Mouse (Mus musculus) midbrain, embryonic 14.5 days (tissue): ENCODE measurements at regions not wholly inside any gene's neighbourhood (a gene's known extent, or its start where the extent isn't known, plus 50 kb on each side); places are given as distances from the start of the nearest gene placed in this dataset.
A peak's percentile ranks its signal among the peaks of the same experiment; 100 is the strongest.

Source experiments
- ATAC-seq: fragments of 200-750 bp; cut with Nextera tagmentation; 2 replicates; pipeline ENCODE4 v1.8.0; 2017; ENCODE audit warnings: moderate number of reproducible peaks, moderate library complexity; ENCODE audit not compliant: low FRiP score, low TSS enrichment
- DNase-seq: peaks from one replicate; pipeline ENCODE4 v3.0.0-alpha.2; 2015
- H3K27ac ChIP-seq: fragments of 300-500 bp; sonication (generic); replicated peaks from 2 replicates; pipeline ENCODE4 v1.5.1; 2014; ENCODE audit warnings: mild to moderate bottlenecking, low read depth, low read length, moderate library complexity
- H3K27me3 ChIP-seq: fragments of 300-500 bp; sonication (generic); 2 replicates; pipeline ENCODE4 v1.6.1; 2014; ENCODE audit warnings: low read length, control low read depth, mixed read lengths; ENCODE audit not compliant: control insufficient read depth, insufficient read depth
- H3K36me3 ChIP-seq: fragments of 300-500 bp; sonication (generic); 2 replicates; pipeline ENCODE4 v1.6.1; 2014; ENCODE audit warnings: low read length, control low read depth; ENCODE audit not compliant: control insufficient read depth, insufficient read depth
- H3K4me1 ChIP-seq: fragments of 300-500 bp; sonication (generic); 2 replicates; pipeline ENCODE4 v1.6.1; 2014; ENCODE audit warnings: mild to moderate bottlenecking, antibody characterized with exemption, low read length, control low read depth; ENCODE audit not compliant: control insufficient read depth, insufficient read depth
- H3K4me2 ChIP-seq: fragments of 300-500 bp; sonication (generic); 2 replicates; pipeline ENCODE4 v1.6.1; 2014; ENCODE audit warnings: mild to moderate bottlenecking, low read length, moderate library complexity
- H3K4me3 ChIP-seq: fragments of 300-500 bp; sonication (generic); replicated peaks from 2 replicates; pipeline ENCODE4 v1.5.1; 2014; ENCODE audit warnings: low read depth, low read length
- H3K9ac ChIP-seq: fragments of 300-500 bp; sonication (generic); replicated peaks from 2 replicates; pipeline ENCODE4 v1.6.1; 2014; ENCODE audit warnings: mild to moderate bottlenecking, low read length, moderate library complexity
- H3K9me3 ChIP-seq: fragments of 300-500 bp; sonication (generic); 2 replicates; pipeline ENCODE4 v1.6.1; 2016; ENCODE audit warnings: low read length, control low read depth, mixed read lengths; ENCODE audit not compliant: control insufficient read depth
- WGBS: fragments of 180-500 bp; shearing (Covaris S2); extraction: QIAGEN DNeasy Blood & Tissue Kit; methylation state at CpG from one replicate; pipeline ENCODE4 v1.1.7; 2014; 5-methylcytosine and 5-hydroxymethylcytosine counted together

DNA sequence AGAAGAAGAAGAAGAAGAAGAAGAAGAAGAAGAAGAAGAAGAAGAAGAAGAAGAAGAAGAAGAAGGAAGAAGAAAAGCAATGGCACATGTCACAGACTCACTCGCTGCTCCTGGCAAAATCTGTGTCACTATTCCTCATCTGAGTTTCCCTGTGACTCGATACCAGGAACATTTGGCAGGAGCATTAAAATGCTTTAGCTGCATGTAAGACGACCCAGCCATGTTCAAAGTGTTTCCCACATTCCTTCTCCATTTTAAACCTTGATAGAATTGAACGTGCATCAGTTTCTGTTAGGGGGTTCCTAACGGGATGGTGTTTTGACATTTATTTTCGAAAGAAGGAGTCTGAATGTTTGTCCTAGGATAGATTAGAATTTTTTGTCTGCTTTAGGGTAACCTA is 51.2 kb upstream of the Pja2 start:
- DNase-seq: no peak
- no peak overlapping the region for H3K27ac ChIP-seq
- H3K4me1 ChIP-seq: no peaks in the 10 kb centered on the region
- H3K27me3 ChIP-seq: no peaks in the 10 kb centered on the region
- H3K9ac ChIP-seq: no peak overlapping the region
- 95% methylated on average over 6 of the region's 6 CpGs for WGBS
- H3K9me3 ChIP-seq: no peaks in the 10 kb centered on the region
- no peak overlapping the region for H3K4me3 ChIP-seq
- no peak for ATAC-seq
- no peaks in the 10 kb centered on the region for H3K36me3 ChIP-seq
- no peak overlapping the region for H3K4me2 ChIP-seq

DNA sequence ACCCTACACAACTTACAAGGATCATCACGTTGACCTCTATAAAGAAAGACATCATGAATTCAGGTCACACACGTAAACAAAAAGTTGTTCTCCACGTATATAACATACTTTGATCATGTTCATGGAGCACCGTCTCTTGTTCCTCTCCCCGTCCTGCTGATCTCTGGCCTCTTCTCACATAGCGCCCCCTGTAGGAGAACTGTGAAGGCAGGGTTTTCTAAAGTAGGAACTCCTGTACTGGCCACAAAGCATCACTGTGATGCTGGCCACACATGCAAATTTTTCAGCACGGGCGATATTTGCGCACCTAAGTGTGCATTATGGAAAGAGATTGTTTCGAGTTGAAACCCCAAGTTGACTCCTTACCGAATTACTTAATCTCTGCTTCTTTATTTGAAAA is 51.9 kb upstream of the Pja2 start:
- 90% methylated on average over 11 of the region's 11 CpGs for WGBS
- Histone ChIP-seq H3K36me3 (no peaks in the 10 kb centered on the region), H3K9ac (no peak overlapping the region)

DNA sequence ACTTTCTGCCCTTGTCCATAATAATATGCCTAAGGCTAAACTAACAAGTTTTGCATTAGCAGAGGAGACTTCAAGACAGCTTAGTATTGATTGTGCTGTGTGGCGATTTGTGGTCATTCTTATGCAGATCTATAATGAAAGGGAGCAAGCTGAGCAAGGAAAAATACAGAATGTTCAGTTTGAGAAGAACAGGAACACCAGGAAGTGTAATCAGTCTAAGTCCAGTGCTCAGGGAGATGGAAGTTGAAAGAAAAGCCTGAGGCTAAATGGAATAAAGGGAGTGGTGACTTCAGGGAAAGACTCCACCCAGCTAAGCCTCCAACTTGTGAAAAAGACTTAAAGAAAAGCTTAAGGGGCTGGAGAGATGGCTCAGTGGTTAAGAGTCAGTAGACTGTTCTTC is 58.6 kb upstream of the Pja2 start:
- Histone ChIP-seq H3K4me1 (no peaks in the 10 kb centered on the region), H3K4me2 (no peak overlapping the region), H3K36me3 (no peaks in the 10 kb centered on the region), H3K9me3 (no peaks in the 10 kb centered on the region), H3K27ac (no peak overlapping the region), H3K27me3 (no peaks in the 10 kb centered on the region), H3K9ac (no peak overlapping the region), H3K4me3 (no peak overlapping the region)
- no peak for ATAC-seq
- WGBS: 65% methylated on average over 1 of the region's 1 CpGs
- DNase-seq: no peak

More for the DNA sequence above, 51.9 kb upstream of the Pja2 start:
- no peak overlapping the region for H3K4me2 ChIP-seq
- no peaks in the 10 kb centered on the region for H3K27me3 ChIP-seq
- H3K9me3 ChIP-seq: no peaks in the 10 kb centered on the region
- ATAC-seq (no peak), DNase-seq (no peak)
- no peak overlapping the region for H3K4me3 ChIP-seq
- no peaks in the 10 kb centered on the region for H3K4me1 ChIP-seq
- no peak overlapping the region for H3K27ac ChIP-seq

DNA sequence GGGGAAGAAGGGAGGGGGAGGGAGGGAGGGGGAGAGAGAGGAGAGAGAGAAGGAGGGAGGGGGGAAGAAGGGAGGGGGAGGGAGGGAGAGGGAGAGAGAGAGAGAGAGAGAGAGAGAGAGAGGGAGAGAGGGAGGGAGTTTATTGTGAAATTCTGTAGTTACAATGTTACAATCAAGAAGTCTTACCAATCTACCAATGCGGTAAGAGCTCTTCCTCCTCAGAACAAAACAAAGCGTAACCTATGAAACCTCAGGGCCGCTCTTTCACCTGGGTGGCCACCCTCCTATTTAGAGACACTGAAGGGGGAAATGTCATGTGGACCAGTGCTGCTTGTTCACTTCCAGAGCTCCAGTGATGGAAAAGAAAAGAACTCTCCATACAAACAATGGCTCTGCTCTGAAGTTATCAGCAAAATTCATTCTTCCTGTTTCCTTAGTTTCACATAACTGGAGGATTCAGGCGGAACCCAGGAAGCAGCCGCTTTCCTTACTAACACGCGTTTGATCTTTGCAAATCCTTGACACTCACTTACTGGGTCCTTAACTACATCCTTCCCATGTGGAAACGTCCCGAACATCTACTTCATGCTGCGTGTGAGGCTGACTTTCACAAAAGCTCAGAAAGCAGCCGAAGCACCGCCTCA is 65.7 kb upstream of the Pja2 start:
- H3K4me1 ChIP-seq: no peaks in the 10 kb centered on the region
- H3K4me2 ChIP-seq: no peak overlapping the region
- no peaks in the 10 kb centered on the region for H3K27me3 ChIP-seq

DNA sequence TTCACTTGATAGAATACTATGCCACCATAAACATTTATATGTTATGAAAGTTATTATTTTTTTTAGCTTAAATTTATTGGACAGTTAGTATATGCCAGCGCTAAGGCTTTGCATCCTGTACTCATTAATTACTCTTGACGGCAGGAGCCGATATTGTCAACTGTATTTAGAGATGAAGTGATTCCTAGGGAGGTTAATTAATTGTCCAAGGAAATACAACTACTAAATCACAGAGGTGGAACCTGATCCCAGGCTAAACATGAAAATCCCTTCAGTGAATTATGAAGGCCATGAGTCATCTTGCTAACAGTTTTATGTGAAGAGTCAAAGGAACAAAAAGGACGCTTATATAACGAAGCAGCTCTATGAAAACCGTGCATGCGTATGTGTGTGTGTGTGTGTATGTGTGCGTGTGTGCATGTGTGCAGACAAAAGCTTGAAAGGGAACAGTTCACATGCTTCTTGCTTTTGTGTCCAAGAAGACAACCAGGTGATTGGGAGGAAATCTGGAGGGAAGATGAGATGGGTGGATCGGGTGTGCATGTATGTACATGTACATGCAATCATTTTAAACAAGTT is 66.5 kb upstream of the Pja2 start:
- H3K27me3 ChIP-seq: no peaks in the 10 kb centered on the region
- H3K4me2 ChIP-seq: no peak overlapping the region
- H3K9me3 ChIP-seq: no peaks in the 10 kb centered on the region
- no peaks in the 10 kb centered on the region for H3K4me1 ChIP-seq
- H3K27ac ChIP-seq: no peak overlapping the region
- 86% methylated on average over 9 of the region's 9 CpGs for WGBS
- no peak for DNase-seq
- H3K36me3 ChIP-seq: no peaks in the 10 kb centered on the region
- no peak overlapping the region for H3K4me3 ChIP-seq
- no peak overlapping the region for H3K9ac ChIP-seq
- ATAC-seq: no peak

More for the DNA sequence above, 65.7 kb upstream of the Pja2 start:
- Histone ChIP-seq H3K27ac (no peak overlapping the region), H3K9me3 (no peaks in the 10 kb centered on the region), H3K4me3 (no peak overlapping the region), H3K9ac (no peak overlapping the region), H3K36me3 (no peaks in the 10 kb centered on the region)
- ATAC-seq (no peak), DNase-seq (peak; percentile 15)
- WGBS: 54% methylated on average over 12 of the region's 12 CpGs

DNA sequence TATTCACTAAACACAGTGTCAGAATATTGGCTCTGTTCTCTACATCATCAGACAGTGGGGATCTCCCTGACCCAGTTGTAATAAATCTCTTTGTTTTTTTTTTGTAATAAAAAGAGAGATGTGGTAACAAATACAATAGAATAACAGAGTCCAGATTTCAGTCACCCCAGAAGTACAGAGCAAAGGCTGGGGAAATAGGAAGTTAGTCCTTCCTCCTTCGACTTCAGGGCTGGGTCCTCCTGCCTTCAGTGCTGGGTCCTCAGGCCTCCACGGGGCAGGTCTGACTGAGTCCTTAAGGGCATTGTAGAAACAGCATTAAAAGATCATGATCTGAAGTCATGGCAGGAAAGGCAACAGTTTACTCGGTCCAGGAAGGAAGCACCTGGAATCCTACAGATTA is 67.0 kb upstream of the Pja2 start:
- no peaks in the 10 kb centered on the region for H3K4me1 ChIP-seq
- 85% methylated on average over 3 of the region's 3 CpGs for WGBS
- DNase-seq (no peak), ATAC-seq (no peak)
- no peak overlapping the region for H3K4me2 ChIP-seq
- H3K27me3 ChIP-seq: no peaks in the 10 kb centered on the region
- H3K4me3 ChIP-seq: no peak overlapping the region
- H3K27ac ChIP-seq: no peak overlapping the region
- H3K36me3 ChIP-seq: no peaks in the 10 kb centered on the region
- H3K9ac ChIP-seq: no peak overlapping the region
- H3K9me3 ChIP-seq: no peaks in the 10 kb centered on the region

DNA sequence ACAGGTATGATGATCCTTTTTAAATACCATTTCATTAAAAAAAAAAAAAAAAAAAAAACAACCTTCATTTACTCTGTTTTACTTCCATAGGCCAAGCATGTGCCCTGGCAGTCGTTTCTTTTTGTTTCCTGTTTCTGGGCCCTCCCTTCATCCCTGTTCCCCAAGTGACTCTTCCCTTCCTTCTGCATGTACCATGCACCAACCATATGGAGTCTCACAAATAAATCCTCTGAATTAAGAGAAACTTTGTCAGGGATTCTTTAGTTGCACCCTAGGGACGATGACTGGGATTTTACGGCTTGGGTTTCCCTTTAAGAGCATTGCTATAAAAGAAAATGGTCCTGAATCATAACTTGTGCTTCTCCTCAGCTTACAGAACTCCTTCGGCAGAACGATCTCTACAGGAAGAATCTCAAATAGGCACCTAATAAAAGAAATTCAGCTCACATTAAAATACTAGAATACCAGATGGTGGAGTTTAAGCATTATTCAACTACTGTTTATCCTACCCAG is 75.1 kb upstream of the Pja2 start:
- 70% methylated on average over 5 of the region's 5 CpGs for WGBS
- H3K27me3 ChIP-seq: no peaks in the 10 kb centered on the region
- no peaks in the 10 kb centered on the region for H3K36me3 ChIP-seq
- peak; percentile 31 for DNase-seq
- no peaks in the 10 kb centered on the region for H3K9me3 ChIP-seq
- H3K27ac ChIP-seq: no peak overlapping the region
- H3K9ac ChIP-seq: no peak overlapping the region
- H3K4me3 ChIP-seq: no peak overlapping the region
- H3K4me1 ChIP-seq: 0 out of 2 replicates have a peak, but pooled peaks cover 3% of the 10 kb centered on the region
- ATAC-seq: no peak
- H3K4me2 ChIP-seq: no peak overlapping the region

DNA sequence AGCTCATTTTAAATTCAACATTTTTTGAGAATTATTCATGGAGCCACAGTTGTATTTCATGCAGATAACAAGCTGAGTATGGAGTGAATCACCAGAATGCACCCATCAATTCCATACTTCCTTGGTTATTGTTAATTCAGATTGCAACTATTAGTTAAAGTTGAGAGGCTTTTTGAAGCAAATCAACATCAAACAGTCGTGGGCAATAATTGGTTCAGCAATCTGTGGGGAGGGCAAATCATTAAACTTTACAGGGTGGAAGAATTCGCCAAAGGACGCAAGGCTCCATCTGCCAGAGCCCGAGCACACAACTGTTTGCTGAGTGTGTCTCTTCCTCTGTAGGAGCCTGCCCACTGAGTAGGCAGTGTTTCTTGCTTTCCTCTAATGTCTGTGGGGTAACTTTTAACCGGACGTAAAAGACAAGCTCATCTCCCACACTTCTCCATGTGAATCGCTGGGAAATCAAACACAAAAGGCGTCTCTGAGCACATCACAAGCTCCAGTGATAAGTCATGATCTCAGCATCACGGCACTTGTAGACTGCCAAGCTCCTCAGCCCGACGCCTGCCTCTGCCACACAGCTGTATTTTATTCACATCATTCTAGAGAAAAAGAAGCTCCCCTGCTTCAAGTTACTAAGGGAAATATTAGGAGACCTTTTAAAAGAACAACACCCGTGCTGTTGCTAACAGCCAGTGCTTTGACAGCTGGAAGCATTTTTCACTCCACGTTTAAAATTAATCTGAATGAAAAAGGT is 75.7 kb upstream of the Pja2 start:
- Histone ChIP-seq H3K9ac (no peak overlapping the region; the same call in 1 of the 2 replicates), H3K4me1 (0 out of 2 replicates have a peak, but pooled peaks cover 3% of the 10 kb centered on the region), H3K27ac (0 out of 2 replicates have a peak overlapping the region, but pooled peaks have one; percentile 5), H3K4me2 (no peak overlapping the region), H3K27me3 (no peaks in the 10 kb centered on the region), H3K36me3 (no peaks in the 10 kb centered on the region), H3K4me3 (no peak overlapping the region), H3K9me3 (no peaks in the 10 kb centered on the region)
- ATAC-seq (no peak), DNase-seq (peak; percentile 21)
- 63% methylated on average over 13 of the region's 13 CpGs for WGBS
